Mouse (Mus musculus): ENCODE measurements around the gene Ilf2. TPM values are rescaled to one million over a fixed set of nuclear protein-coding genes. Genes with fewer than 3 reads are reported as not detected.
A peak's percentile ranks its signal among the peaks of the same experiment; 100 is the strongest.

Gene Ilf2
- polyA plus RNA-seq, 1 experiment from 2014 or later = 351 TPM

GRCm38 (mm10) chr3:90495850-90496525, 20.1 kb downstream of the Ilf2 start:
- WGBS = 94% methylated on average over 7 of the region's 7 CpGs
- no peak overlapping the region for H3K4me3 ChIP-seq (replicated peaks)
- H3K4me1 ChIP-seq = no peaks in the 10 kb centered on the region
- no peak overlapping the region for H3K4me2 ChIP-seq
- no peak for ATAC-seq (ENCODE audit: low FRiP score)
- H3K27ac ChIP-seq = no peak overlapping the region
- peaks cover 58% of the 10 kb centered on the region for H3K36me3 ChIP-seq (replicated peaks)
- no peaks in the 10 kb centered on the region for H3K9me3 ChIP-seq
- H3K27me3 ChIP-seq = no peaks in the 10 kb centered on the region
- no peak overlapping the region for H3K9ac ChIP-seq

GRCm38 (mm10) chr3:90497597-90497996, 21.7 kb downstream of the Ilf2 start:
- H3K4me1 ChIP-seq = no peaks in the 10 kb centered on the region
- no peak for ATAC-seq (ENCODE audit: low FRiP score)
- H3K9ac ChIP-seq = no peak overlapping the region
- H3K36me3 ChIP-seq (replicated peaks) = peaks cover 74% of the 10 kb centered on the region
- no peak overlapping the region for H3K4me2 ChIP-seq
- no peak overlapping the region for H3K27ac ChIP-seq
- H3K27me3 ChIP-seq = no peaks in the 10 kb centered on the region
- H3K9me3 ChIP-seq = no peaks in the 10 kb centered on the region
- H3K4me3 ChIP-seq (replicated peaks) = no peak overlapping the region

GRCm38 (mm10) chr3:90503444-90503843, 27.5 kb downstream of the Ilf2 start:
- no peaks in the 10 kb centered on the region for H3K27me3 ChIP-seq
- H3K4me2 ChIP-seq = no peak overlapping the region
- no peak for ATAC-seq (ENCODE audit: low FRiP score)
- H3K9me3 ChIP-seq = no peaks in the 10 kb centered on the region
- no peak overlapping the region for H3K27ac ChIP-seq
- peaks cover 88% of the 10 kb centered on the region for H3K36me3 ChIP-seq (replicated peaks)
- H3K4me1 ChIP-seq = peaks cover 14% of the 10 kb centered on the region
- no peak overlapping the region for H3K4me3 ChIP-seq (replicated peaks)
- 75% methylated on average over 4 of the region's 4 CpGs for WGBS
- H3K9ac ChIP-seq = no peak overlapping the region

- Histone ChIP-seq H3K27ac (no peak overlapping the region), H3K9me3 (no peaks in the 10 kb centered on the region), H3K4me3 (replicated peaks) (no peak overlapping the region), H3K4me2 (no peak overlapping the region), H3K9ac (no peak overlapping the region), H3K27me3 (no peaks in the 10 kb centered on the region), H3K4me1 (peaks cover 14% of the 10 kb centered on the region), H3K36me3 (replicated peaks) (peaks cover 71% of the 10 kb centered on the region)
- WGBS = 92% methylated on average over 5 of the region's 5 CpGs
- no peak for ATAC-seq (ENCODE audit: low FRiP score)
These were observed 29.3 kb downstream of the Ilf2 start for GRCm38 (mm10) chr3:90505216-90505615.

- 98% methylated on average over 3 of the region's 3 CpGs for WGBS
These were observed 30.4 kb downstream of the Ilf2 start for GRCm38 (mm10) chr3:90506362-90506761.

GRCm38 (mm10) chr3:90508287-90508949, 32.5 kb downstream of the Ilf2 start:
- Histone ChIP-seq H3K27ac (peak overlapping the region; percentile 93), H3K4me3 (replicated peaks) (peak overlapping the region; percentile 91), H3K9me3 (no peaks in the 10 kb centered on the region), H3K27me3 (peaks cover 18% of the 10 kb centered on the region), H3K36me3 (replicated peaks) (peaks cover 43% of the 10 kb centered on the region), H3K9ac (peak overlapping the region; percentile 97), H3K4me2 (peak overlapping the region; percentile 83), H3K4me1 (peaks cover 14% of the 10 kb centered on the region)
- WGBS = 5% methylated on average over 20 of the region's 20 CpGs
- no peak for ATAC-seq (ENCODE audit: low FRiP score)

More at GRCm38 (mm10) chr3:90506362-90506761, 30.4 kb downstream of the Ilf2 start:
- H3K4me2 ChIP-seq = no peak overlapping the region
- H3K36me3 ChIP-seq (replicated peaks) = peaks cover 63% of the 10 kb centered on the region
- H3K27ac ChIP-seq = no peak overlapping the region
- no peaks in the 10 kb centered on the region for H3K27me3 ChIP-seq
- H3K9ac ChIP-seq = no peak overlapping the region
- H3K4me1 ChIP-seq = peaks cover 14% of the 10 kb centered on the region
- no peak for ATAC-seq (ENCODE audit: low FRiP score)
- H3K4me3 ChIP-seq (replicated peaks) = no peak overlapping the region
- no peaks in the 10 kb centered on the region for H3K9me3 ChIP-seq

GRCm38 (mm10) chr3:90508950-90509746, 33.2 kb downstream of the Ilf2 start, which contains the start of gene Chtop:
Chtop (minus strand) TSS chr3:90509498.
- peak; percentile 95 for ATAC-seq (ENCODE audit: low FRiP score)
- Histone ChIP-seq H3K9ac (peak within 1 kb of the TSS; percentile 97), H3K36me3 (replicated peaks) (peaks cover 35% of the 10 kb centered on the region), H3K4me1 (peaks cover 20% of the 10 kb centered on the region), H3K9me3 (no peaks in the 10 kb centered on the region), H3K27me3 (peaks cover 25% of the 10 kb centered on the region), H3K27ac (peak within 1 kb of the TSS; percentile 93), H3K4me2 (peak within 1 kb of the TSS; percentile 83), H3K4me3 (replicated peaks) (peak within 1 kb of the TSS; percentile 91)
- WGBS = under 1% methylated on average over 66 of the region's 66 CpGs

- peaks cover 23% of the 10 kb centered on the region for H3K4me1 ChIP-seq
- peaks cover 29% of the 10 kb centered on the region for H3K36me3 ChIP-seq (replicated peaks)
- WGBS = 11% methylated on average over 2 of the region's 2 CpGs
- H3K27ac ChIP-seq = peak overlapping the region; percentile 93; the same call in 1 of the 2 replicates
- H3K27me3 ChIP-seq = peaks cover 31% of the 10 kb centered on the region
- H3K9me3 ChIP-seq = no peaks in the 10 kb centered on the region
- ATAC-seq (ENCODE audit: low FRiP score) = peak; percentile 37
- H3K4me3 ChIP-seq (replicated peaks) = peak overlapping the region; percentile 91
- H3K4me2 ChIP-seq = peak overlapping the region; percentile 41
- no peak overlapping the region for H3K9ac ChIP-seq
These were observed 33.8 kb downstream of the Ilf2 start for GRCm38 (mm10) chr3:90509747-90510123.

GRCm38 (mm10) chr3:90512276-90512675, 36.4 kb downstream of the Ilf2 start:
- no peak overlapping the region for H3K4me2 ChIP-seq
- peaks cover 27% of the 10 kb centered on the region for H3K4me1 ChIP-seq
- no peak for ATAC-seq (ENCODE audit: low FRiP score)
- no peak overlapping the region for H3K9ac ChIP-seq
- no peak overlapping the region for H3K27ac ChIP-seq
- H3K9me3 ChIP-seq = no peaks in the 10 kb centered on the region
- H3K4me3 ChIP-seq (replicated peaks) = no peak overlapping the region
- H3K27me3 ChIP-seq = peaks cover 46% of the 10 kb centered on the region
- peaks cover 5% of the 10 kb centered on the region for H3K36me3 ChIP-seq (replicated peaks)
- WGBS = 92% methylated on average over 5 of the region's 5 CpGs

GRCm38 (mm10) chr3:90512948-90513642, 37.2 kb downstream of the Ilf2 start:
- H3K9ac ChIP-seq = no peak overlapping the region
- no peaks in the 10 kb centered on the region for H3K36me3 ChIP-seq (replicated peaks)
- no peak overlapping the region for H3K27ac ChIP-seq
- peaks cover 46% of the 10 kb centered on the region for H3K27me3 ChIP-seq
- H3K9me3 ChIP-seq = no peaks in the 10 kb centered on the region
- H3K4me1 ChIP-seq = peaks cover 19% of the 10 kb centered on the region
- H3K4me3 ChIP-seq (replicated peaks) = no peak overlapping the region
- no peak overlapping the region for H3K4me2 ChIP-seq
- ATAC-seq (ENCODE audit: low FRiP score) = no peak
- 78% methylated on average over 9 of the region's 9 CpGs for WGBS

- Histone ChIP-seq H3K36me3 (replicated peaks) (no peaks in the 10 kb centered on the region), H3K9ac (peak within 1 kb of the TSS; percentile 47), H3K27me3 (peaks cover 46% of the 10 kb centered on the region), H3K4me3 (replicated peaks) (peak within 1 kb of the TSS; percentile 32), H3K4me2 (peak within 1 kb of the TSS; percentile 60), H3K4me1 (peaks cover 16% of the 10 kb centered on the region), H3K27ac (no peak within 1 kb of the TSS), H3K9me3 (no peaks in the 10 kb centered on the region)
- ATAC-seq (ENCODE audit: low FRiP score) = no peak
- 3% methylated on average over 25 of the region's 25 CpGs for WGBS
These were observed 38.1 kb downstream of the Ilf2 start, which contains the start of the genes S100a1 and S100a13 for GRCm38 (mm10) chr3:90513796-90514590. S100a1 (minus strand) TSS chr3:90514392. S100a13 (plus strand) TSS chr3:90514435.
